Mouse (Mus musculus) heart, embryonic 10.5 days (tissue): ENCODE data around the gene Zfp839. TPM values are rescaled to one million over a fixed set of nuclear protein-coding genes. Genes with fewer than 3 reads are reported as not detected.

Experiments
- DNase-seq: peaks from one replicate; pipeline ENCODE4 v3.0.0-alpha.2; 2017; ENCODE audit warnings: low spot score
- H3K27ac ChIP-seq: fragments of 300-500 bp; sonication (generic); 2 replicates; pipeline ENCODE4 v1.5.1; 2016; ENCODE audit warnings: mild to moderate bottlenecking
- H3K27me3 ChIP-seq: fragments of 300-500 bp; sonication (generic); 2 replicates; pipeline ENCODE4 v1.6.1; 2016; ENCODE audit warnings: mild to moderate bottlenecking; ENCODE audit not compliant: poor library complexity, insufficient read depth, severe bottlenecking
- H3K36me3 ChIP-seq: fragments of 300-500 bp; sonication (generic); 2 replicates; pipeline ENCODE4 v1.6.1; 2016; ENCODE audit warnings: mild to moderate bottlenecking, moderate library complexity
- H3K4me1 ChIP-seq: fragments of 300-500 bp; sonication (generic); 2 replicates; pipeline ENCODE4 v1.6.1; 2016; ENCODE audit warnings: mild to moderate bottlenecking
- H3K4me3 ChIP-seq: fragments of 300-500 bp; sonication (generic); 2 replicates; pipeline ENCODE4 v1.5.1; 2016; ENCODE audit warnings: mild to moderate bottlenecking, moderate library complexity
- H3K9me3 ChIP-seq: fragments of 300-500 bp; sonication (generic); 2 replicates; pipeline ENCODE4 v1.6.1; 2016; ENCODE audit warnings: mild to moderate bottlenecking, moderate library complexity
- WGBS: fragments of 180-500 bp; shearing (Covaris S2); methylation state at CpG from one replicate; pipeline ENCODE4 v1.1.7; 2016; 5-methylcytosine and 5-hydroxymethylcytosine counted together
- polyA plus RNA-seq: library from polyadenylated mRNA; unstranded; fragments of >200 nt; fragmentation: Nextera tagmentation; extraction: Ambion mirVana; gene quantifications from 2 replicates; pipeline ENCODE4 v1.2.1, GENCODE M21; 2016

Gene Zfp839
- polyA plus RNA-seq, 1 experiment from 2014 or later: 6.1 TPM

GRCm38 (mm10) chr12:110865571-110865970 is 15.5 kb downstream of the Zfp839 start:
- Histone ChIP-seq H3K4me3 (no peak overlapping the region), H3K4me1 (no peaks in the 10 kb centered on the region), H3K9me3 (no peaks in the 10 kb centered on the region), H3K27ac (no peak overlapping the region), H3K36me3 (peaks cover 82% of the 10 kb centered on the region), H3K27me3 (no peaks in the 10 kb centered on the region)
- no peak for DNase-seq
- WGBS: 82% methylated on average over 6 of the region's 6 CpGs

- H3K27ac ChIP-seq: no peak overlapping the region
- H3K27me3 ChIP-seq: no peaks in the 10 kb centered on the region
- DNase-seq: no peak
- no peak overlapping the region for H3K4me3 ChIP-seq
- H3K9me3 ChIP-seq: no peaks in the 10 kb centered on the region
- 88% methylated on average over 10 of the region's 10 CpGs for WGBS
- peaks cover 84% of the 10 kb centered on the region for H3K36me3 ChIP-seq
- no peaks in the 10 kb centered on the region for H3K4me1 ChIP-seq
Measured at GRCm38 (mm10) chr12:110865989-110866388, 15.9 kb downstream of the Zfp839 start.

DNA sequence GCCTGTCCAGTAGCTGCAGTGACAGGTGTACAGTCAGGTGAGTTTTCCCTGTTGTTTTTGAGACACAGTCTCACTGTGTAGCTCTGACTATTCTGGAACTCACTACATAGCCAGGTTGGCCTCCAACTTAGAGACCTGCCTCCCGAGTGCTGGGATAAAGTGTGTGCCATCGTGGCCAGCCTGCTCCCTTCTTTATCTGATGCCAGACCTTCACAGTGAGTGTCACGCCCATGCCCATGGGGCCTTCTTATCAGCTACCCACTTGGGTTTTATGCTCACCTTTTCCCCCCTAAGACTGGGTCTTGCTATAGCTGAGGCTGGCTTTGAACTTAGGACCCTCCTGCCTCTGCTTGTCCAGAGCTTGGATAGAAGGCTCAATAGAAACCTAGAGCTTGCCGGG is 20.1 kb downstream of the Zfp839 start:
- H3K9me3 ChIP-seq: no peaks in the 10 kb centered on the region
- WGBS: 77% methylated on average over 4 of the region's 4 CpGs

GRCm38 (mm10) chr12:110871247-110871646 is 21.2 kb downstream of the Zfp839 start:
- no peaks in the 10 kb centered on the region for H3K27me3 ChIP-seq
- no peak for DNase-seq
- H3K9me3 ChIP-seq: no peaks in the 10 kb centered on the region
- no peaks in the 10 kb centered on the region for H3K4me1 ChIP-seq
- H3K4me3 ChIP-seq: no peak overlapping the region
- no peak overlapping the region for H3K27ac ChIP-seq
- peaks cover 90% of the 10 kb centered on the region for H3K36me3 ChIP-seq
- WGBS: 83% methylated on average over 5 of the region's 5 CpGs

More for the DNA sequence above, 20.1 kb downstream of the Zfp839 start:
- H3K4me3 ChIP-seq: no peak overlapping the region
- H3K27me3 ChIP-seq: no peaks in the 10 kb centered on the region
- no peaks in the 10 kb centered on the region for H3K4me1 ChIP-seq
- H3K27ac ChIP-seq: no peak overlapping the region
- DNase-seq: no peak
- H3K36me3 ChIP-seq: peaks cover 88% of the 10 kb centered on the region

GRCm38 (mm10) chr12:110875351-110875750 is 25.3 kb downstream of the Zfp839 start:
- H3K4me1 ChIP-seq: no peaks in the 10 kb centered on the region
- no peaks in the 10 kb centered on the region for H3K9me3 ChIP-seq
- 86% methylated on average over 2 of the region's 2 CpGs for WGBS
- peaks cover 88% of the 10 kb centered on the region for H3K36me3 ChIP-seq
- no peak overlapping the region for H3K27ac ChIP-seq
- DNase-seq: no peak
- no peak overlapping the region for H3K4me3 ChIP-seq
- H3K27me3 ChIP-seq: no peaks in the 10 kb centered on the region

GRCm38 (mm10) chr12:110882291-110882690 is 32.2 kb downstream of the Zfp839 start:
- Histone ChIP-seq H3K9me3 (no peaks in the 10 kb centered on the region), H3K36me3 (peaks cover 58% of the 10 kb centered on the region), H3K27ac (no peak overlapping the region), H3K4me3 (no peak overlapping the region), H3K4me1 (no peaks in the 10 kb centered on the region), H3K27me3 (no peaks in the 10 kb centered on the region)
- 88% methylated on average over 7 of the region's 7 CpGs for WGBS
- DNase-seq: no peak

DNA sequence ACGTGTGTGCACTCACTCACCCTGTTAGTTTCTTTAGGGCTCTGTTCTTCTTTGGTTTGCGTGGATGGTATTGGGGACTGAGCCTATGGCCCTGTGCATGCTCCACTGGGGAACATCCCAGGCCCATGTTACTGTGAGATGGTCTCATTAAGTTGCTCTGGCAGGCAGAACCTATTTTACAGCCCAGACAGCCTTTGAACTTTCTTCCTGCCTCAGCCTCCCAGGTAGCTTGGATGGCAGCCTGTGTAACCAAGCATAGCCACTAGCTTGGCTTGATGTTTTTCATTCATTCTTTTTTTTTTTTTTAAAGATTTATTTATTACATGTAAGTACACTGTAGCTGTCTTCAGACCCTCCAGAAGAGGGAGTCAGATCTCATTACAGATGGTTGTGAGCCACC is 35.2 kb downstream of the Zfp839 start:
- Histone ChIP-seq H3K27ac (no peak overlapping the region), H3K9me3 (no peaks in the 10 kb centered on the region), H3K4me1 (peaks cover 19% of the 10 kb centered on the region), H3K27me3 (no peaks in the 10 kb centered on the region), H3K4me3 (no peak overlapping the region), H3K36me3 (peaks cover 33% of the 10 kb centered on the region)
- WGBS: 94% methylated on average over 2 of the region's 2 CpGs
- no peak for DNase-seq

- Histone ChIP-seq H3K4me3 (peak overlapping the region; percentile 92), H3K27ac (peak overlapping the region; percentile 95), H3K9me3 (no peaks in the 10 kb centered on the region), H3K4me1 (peaks cover 19% of the 10 kb centered on the region), H3K27me3 (no peaks in the 10 kb centered on the region), H3K36me3 (peaks cover 12% of the 10 kb centered on the region)
- WGBS: 35% methylated on average over 12 of the region's 12 CpGs
- DNase-seq: no peak
Measured at GRCm38 (mm10) chr12:110888106-110888505, 38.1 kb downstream of the Zfp839 start.

GRCm38 (mm10) chr12:110888606-110889005 is 38.6 kb downstream of the Zfp839 start:
- Histone ChIP-seq H3K4me3 (peak overlapping the region; percentile 92), H3K36me3 (peaks cover 7% of the 10 kb centered on the region), H3K4me1 (peaks cover 19% of the 10 kb centered on the region), H3K27me3 (no peaks in the 10 kb centered on the region), H3K27ac (peak overlapping the region; percentile 95), H3K9me3 (no peaks in the 10 kb centered on the region)
- DNase-seq: no peak
- WGBS: under 1% methylated on average over 25 of the region's 25 CpGs

GRCm38 (mm10) chr12:110889036-110890020 is 39.3 kb downstream of the Zfp839 start, which contains the start of the genes Cinp and Tecpr2:
TSS of gene Cinp (minus strand) at chr12:110889145.
TSS of gene Tecpr2 (plus strand) at chr12:110889264.
- no peaks in the 10 kb centered on the region for H3K36me3 ChIP-seq
- H3K4me3 ChIP-seq: peak within 1 kb of the TSS; percentile 92
- H3K4me1 ChIP-seq: peaks cover 19% of the 10 kb centered on the region
- DNase-seq: peak; percentile 99
- under 1% methylated on average over 70 of the region's 74 CpGs for WGBS
- no peaks in the 10 kb centered on the region for H3K9me3 ChIP-seq
- peak within 1 kb of the TSS; percentile 95 for H3K27ac ChIP-seq
- H3K27me3 ChIP-seq: no peaks in the 10 kb centered on the region

DNA sequence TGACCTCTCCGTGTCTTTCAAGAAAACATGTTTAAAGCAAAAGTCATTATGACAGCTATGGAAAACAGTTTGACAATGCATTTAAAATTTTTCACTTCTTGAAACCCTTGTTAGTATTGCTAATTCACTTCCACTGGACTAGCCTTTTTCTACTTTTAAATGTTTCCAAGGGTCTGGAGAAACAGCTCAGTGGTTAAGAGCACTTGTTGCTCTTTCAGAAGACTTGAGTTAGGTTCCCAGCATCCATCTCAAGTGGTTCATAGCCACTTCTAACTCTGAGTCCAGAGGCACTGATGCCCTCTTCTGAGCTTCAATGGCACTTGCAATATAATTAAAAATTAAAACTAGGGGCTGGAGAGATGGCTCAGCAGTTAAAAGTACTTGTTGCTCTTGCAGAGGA is 41.8 kb downstream of the Zfp839 start:
- Histone ChIP-seq H3K27me3 (no peaks in the 10 kb centered on the region), H3K36me3 (no peaks in the 10 kb centered on the region), H3K9me3 (no peaks in the 10 kb centered on the region), H3K4me1 (peaks cover 23% of the 10 kb centered on the region), H3K4me3 (no peak overlapping the region), H3K27ac (no peak overlapping the region)
- WGBS: 85% methylated on average over 1 of the region's 1 CpGs
- no peak for DNase-seq

DNA sequence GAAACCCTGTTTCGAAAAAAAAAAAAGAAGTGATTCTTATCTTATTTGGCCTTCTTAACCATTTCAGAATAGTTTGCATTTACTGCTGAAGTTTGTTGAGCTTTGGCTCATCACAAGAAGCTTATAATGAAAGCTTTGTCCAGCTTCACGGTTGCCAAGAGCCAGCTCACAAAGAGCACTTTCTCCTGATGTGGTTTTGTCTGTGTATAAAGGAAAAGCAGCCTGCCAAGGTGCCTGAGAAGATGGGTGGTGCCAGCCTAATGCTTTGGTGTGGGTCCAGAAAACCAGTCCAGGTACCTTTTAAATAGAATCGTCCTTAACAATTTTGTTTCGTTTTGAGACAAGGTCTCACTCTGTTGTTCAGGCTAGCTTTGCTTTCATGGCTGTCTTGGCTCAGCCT is 52.1 kb downstream of the Zfp839 start:
- peaks cover 6% of the 10 kb centered on the region; the same call in 1 of the 2 replicates for H3K36me3 ChIP-seq
- no peaks in the 10 kb centered on the region for H3K4me1 ChIP-seq
- H3K4me3 ChIP-seq: no peak overlapping the region
- no peaks in the 10 kb centered on the region for H3K27me3 ChIP-seq
- H3K9me3 ChIP-seq: no peaks in the 10 kb centered on the region
- WGBS: 84% methylated on average over 4 of the region's 4 CpGs
- H3K27ac ChIP-seq: no peak overlapping the region
- no peak for DNase-seq

- Histone ChIP-seq H3K4me3 (no peak overlapping the region), H3K9me3 (no peaks in the 10 kb centered on the region), H3K27me3 (no peaks in the 10 kb centered on the region), H3K4me1 (0 out of 2 replicates have a peak, but pooled peaks cover 4% of the 10 kb centered on the region), H3K36me3 (peaks cover 11% of the 10 kb centered on the region; the same call in 1 of the 2 replicates), H3K27ac (no peak overlapping the region)
- DNase-seq: no peak
- 84% methylated on average over 2 of the region's 2 CpGs for WGBS
Measured at GRCm38 (mm10) chr12:110903536-110903935, 53.5 kb downstream of the Zfp839 start.
